16 mouse cellular contexts compared by ENCODE assay signal in genomic region chr12:70904471-70904870, GRCm38 (mm10).
"Had no signal": no experiment of that assay in that cellular context is flagged by ENCODE, and none has a peak within 500 bp of the region (broad histone marks: within the 10 kb centered on the region; RNA-seq: fewer than 3 reads in every experiment).

No protein-coding gene starts in this region.

- H3K4me2 ChIP-seq: neural tube, embryonic 13.5 days; neural tube, embryonic 15.5 days; stomach, embryonic 15.5 days had no signal

- H3K9me3 ChIP-seq: neural tube, embryonic 13.5 days; neural tube, embryonic 15.5 days; stomach, embryonic 15.5 days had no signal

- H3K27ac ChIP-seq: neural tube, embryonic 13.5 days; neural tube, embryonic 15.5 days; stomach, embryonic 15.5 days; stomach, postnatal 0 days had no signal

- H3K9ac ChIP-seq: neural tube, embryonic 13.5 days; neural tube, embryonic 15.5 days; stomach, embryonic 15.5 days had no signal

- H3K36me3 ChIP-seq: stomach, embryonic 15.5 days had no signal

- H3K4me3 ChIP-seq: neural tube, embryonic 13.5 days; neural tube, embryonic 15.5 days; stomach, embryonic 15.5 days had no signal

- DNase-seq: retina, postnatal 1 day; right cerebral cortex, adult 18-20 months; right cerebral cortex, postnatal 14 days; right cerebral cortex, postnatal 25 days; right cerebral cortex, postnatal 4 days; spleen, adult 18-20 months; thymus, adult 18-20 months; thymus, adult 2 months; thymus, postnatal 14 days; thymus, postnatal 25 days; thymus, postnatal 36 days; thymus, postnatal 4 days had no signal

- H3K4me1 ChIP-seq: neural tube, embryonic 13.5 days; neural tube, embryonic 15.5 days had no signal

- H3K27me3 ChIP-seq: neural tube, embryonic 13.5 days; neural tube, embryonic 15.5 days; stomach, embryonic 15.5 days had no signal
